Mouse (Mus musculus) small intestine, adult 2 months (tissue): ENCODE results near the gene Il1b. TPM values are rescaled to one million over a fixed set of nuclear protein-coding genes. Genes with fewer than 3 reads are reported as not detected.
A peak's percentile ranks its signal among the peaks of the same experiment; 100 is the strongest.

ENCODE experiments used
- H3K27ac ChIP-seq: fragments of 200-500 bp; 2 replicates; pipeline ENCODE4 v1.5.1; 2012; ENCODE audit warnings: low read depth, low read length, control low read depth, inconsistent platforms; ENCODE audit not compliant: insufficient read depth
- H3K27me3 ChIP-seq: fragments of 200-500 bp; 2 replicates; pipeline ENCODE4 v1.6.1; 2012; ENCODE audit warnings: mild to moderate bottlenecking, moderate library complexity, low read length, inconsistent platforms; ENCODE audit not compliant: control insufficient read depth, insufficient read depth
- H3K36me3 ChIP-seq: fragments of 200-500 bp; 2 replicates; pipeline ENCODE4 v1.6.1; 2012; ENCODE audit warnings: mild to moderate bottlenecking, low read length, control low read depth, inconsistent platforms; ENCODE audit not compliant: control insufficient read depth, insufficient read depth
- H3K4me1 ChIP-seq: fragments of 200-500 bp; 2 replicates; pipeline ENCODE4 v1.6.1; 2012; ENCODE audit warnings: low read length, inconsistent platforms, mixed read lengths; ENCODE audit not compliant: control insufficient read depth, insufficient read depth, insufficient read length
- H3K4me3 ChIP-seq: fragments of 200-500 bp; 2 replicates; pipeline ENCODE4 v1.5.1; 2012; ENCODE audit warnings: low read depth, mild to moderate bottlenecking, control low read depth, inconsistent platforms, low read length, moderate library complexity
- CTCF ChIP-seq: fragments of 200-500 bp; IDR thresholded peaks from 2 replicates; pipeline ENCODE4 v1.5.1; 2012; ENCODE audit warnings: low read depth, mild to moderate bottlenecking, control low read depth, inconsistent platforms, low read length, moderate library complexity, mixed read lengths; ENCODE audit not compliant: insufficient replicate concordance, insufficient read length; ENCODE audit errors: extremely low read depth
- POLR2A ChIP-seq: fragments of 200-500 bp; IDR thresholded peaks from 2 replicates; pipeline ENCODE4 v1.6.1; 2012; ENCODE audit warnings: low read depth, mild to moderate bottlenecking, control low read depth, inconsistent platforms, low read length, moderate library complexity
- WGBS: fragments of 180-500 bp; shearing (Covaris S2); methylation state at CpG from one replicate; pipeline ENCODE4 v1.1.7; 2018; 5-methylcytosine and 5-hydroxymethylcytosine counted together
- polyA plus RNA-seq: library from polyadenylated mRNA; depleted of rRNA; stranded (reverse); fragments of >200 nt; gene quantifications from 2 replicates; pipeline ENCODE4 v1.2.3, GENCODE M21; 2012; rRNA removed

Il1b gene
- polyA plus RNA-seq: 0.74 and 0.89 TPM in 2 replicates

DNA sequence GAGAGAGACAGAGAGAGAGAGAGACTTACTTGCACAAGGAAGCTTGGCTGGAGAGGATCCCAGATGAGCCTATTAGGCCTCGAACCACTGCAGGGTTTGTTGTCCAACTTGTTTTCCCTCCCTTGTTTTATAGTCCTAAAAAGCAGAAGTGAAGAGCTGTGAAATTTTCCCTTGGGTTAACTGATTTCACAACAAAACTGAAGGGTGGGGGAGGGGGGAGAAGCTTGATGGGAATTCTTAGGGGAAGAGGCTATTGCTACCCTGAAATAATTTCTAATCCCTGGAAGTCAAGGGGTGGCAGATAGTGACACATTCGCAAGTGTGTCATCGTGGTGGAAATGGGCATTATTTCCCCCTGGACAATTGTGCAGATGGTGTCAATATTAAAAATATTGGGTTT, at the start of gene Il1b:
Il1b (minus strand) TSS at position 101 of the 400 bp plus-strand sequence.
- H3K4me3 ChIP-seq: peak within 1 kb of the TSS; percentile 9; the same call in 1 of the 2 replicates
- no peaks in the 10 kb centered on the region for H3K36me3 ChIP-seq
- no peaks in the 10 kb centered on the region for H3K27me3 ChIP-seq
- H3K27ac ChIP-seq: no peak within 1 kb of the TSS
- no peaks in the 10 kb centered on the region for H3K4me1 ChIP-seq
- TF ChIP-seq CTCF (no peak), POLR2A (no peak)
- 74% methylated on average over 3 of the region's 3 CpGs for WGBS

DNA sequence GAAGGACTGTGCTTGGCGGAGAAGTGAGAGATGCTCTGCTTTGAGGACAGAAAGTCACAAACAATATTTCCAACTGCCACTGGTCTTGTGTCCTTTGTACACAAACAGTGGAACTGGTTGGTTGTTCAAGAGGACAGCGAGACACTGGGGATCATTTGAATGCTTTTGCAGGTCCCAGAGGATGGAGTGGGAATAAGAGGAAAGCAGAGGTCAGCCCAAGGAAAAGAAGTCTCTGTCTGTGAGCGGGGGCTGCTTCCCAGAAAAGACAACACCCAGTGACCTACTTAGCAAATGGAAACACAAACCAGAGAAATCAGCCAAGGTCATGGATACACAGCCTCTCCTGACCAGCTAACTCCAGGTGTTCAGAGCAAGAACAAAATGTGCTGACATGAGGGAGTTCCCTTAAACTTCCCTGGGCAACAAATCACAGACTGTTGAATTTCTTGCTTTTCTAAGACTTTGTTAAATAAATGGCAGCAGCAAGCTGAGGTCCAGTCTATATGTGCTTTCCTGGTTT, 48.5 kb upstream of the Il1b start:
- Histone ChIP-seq H3K27ac (no peak overlapping the region), H3K4me3 (no peak overlapping the region)
- WGBS: 85% methylated on average over 3 of the region's 3 CpGs

DNA sequence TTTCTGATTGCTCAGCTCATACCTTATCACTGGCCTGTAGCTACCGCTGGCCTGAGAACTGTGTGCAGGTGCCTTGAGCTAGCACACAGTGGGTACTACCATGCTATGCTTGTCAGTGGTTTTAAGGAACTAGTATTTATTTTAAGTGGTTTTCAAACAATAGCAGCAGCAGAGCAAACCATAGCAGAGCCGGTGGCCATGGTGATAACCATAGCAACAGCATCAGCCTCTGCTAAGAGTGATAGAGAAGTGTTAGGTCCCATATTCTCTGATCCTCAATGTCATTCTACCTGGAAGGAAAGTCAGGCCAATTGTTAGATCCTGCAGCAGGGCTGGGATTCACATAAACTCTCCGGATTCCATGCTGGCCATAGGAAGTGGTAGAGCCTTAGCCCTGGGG, 43.7 kb upstream of the Il1b start:
- no peak overlapping the region for H3K4me3 ChIP-seq
- 80% methylated on average over 3 of the region's 3 CpGs for WGBS
- H3K27ac ChIP-seq: no peak overlapping the region
- H3K4me1 ChIP-seq: peaks cover 3% of the 10 kb centered on the region; the same call in 1 of the 2 replicates
- TF ChIP-seq CTCF: no peak
- TF ChIP-seq POLR2A: no peak
- no peaks in the 10 kb centered on the region for H3K36me3 ChIP-seq
- no peaks in the 10 kb centered on the region for H3K27me3 ChIP-seq

More for the DNA sequence above, 48.5 kb upstream of the Il1b start:
- no peaks in the 10 kb centered on the region for H3K36me3 ChIP-seq
- no peaks in the 10 kb centered on the region for H3K4me1 ChIP-seq
- H3K27me3 ChIP-seq: no peaks in the 10 kb centered on the region
- TF ChIP-seq CTCF: no peak
- no peak for TF ChIP-seq POLR2A

DNA sequence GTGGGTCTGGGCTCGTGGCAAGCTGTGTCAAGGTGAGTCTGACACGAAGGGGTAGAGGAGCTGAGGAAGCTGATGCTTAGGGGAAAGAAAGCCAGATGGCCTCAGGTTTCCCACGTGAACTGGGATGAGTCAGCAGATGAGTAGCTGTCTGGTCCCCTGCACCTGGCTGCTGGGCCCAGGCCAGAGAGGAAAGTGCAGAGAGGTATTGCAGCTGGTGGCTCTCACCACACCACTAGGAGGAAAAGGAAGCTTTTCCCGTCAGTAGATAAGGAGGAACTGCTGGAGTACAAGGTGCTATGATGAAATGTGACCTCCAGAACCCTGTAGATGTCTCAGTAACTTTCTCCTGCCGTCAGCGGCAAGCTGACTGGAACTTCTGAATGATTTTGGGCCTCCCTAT, 42.5 kb upstream of the Il1b start:
- WGBS: 24% methylated on average over 6 of the region's 6 CpGs
- Histone ChIP-seq H3K4me1 (peaks cover 3% of the 10 kb centered on the region; the same call in 1 of the 2 replicates), H3K36me3 (no peaks in the 10 kb centered on the region), H3K27ac (no peak overlapping the region), H3K4me3 (no peak overlapping the region), H3K27me3 (no peaks in the 10 kb centered on the region)
- TF ChIP-seq POLR2A (no peak), CTCF (no peak)

DNA sequence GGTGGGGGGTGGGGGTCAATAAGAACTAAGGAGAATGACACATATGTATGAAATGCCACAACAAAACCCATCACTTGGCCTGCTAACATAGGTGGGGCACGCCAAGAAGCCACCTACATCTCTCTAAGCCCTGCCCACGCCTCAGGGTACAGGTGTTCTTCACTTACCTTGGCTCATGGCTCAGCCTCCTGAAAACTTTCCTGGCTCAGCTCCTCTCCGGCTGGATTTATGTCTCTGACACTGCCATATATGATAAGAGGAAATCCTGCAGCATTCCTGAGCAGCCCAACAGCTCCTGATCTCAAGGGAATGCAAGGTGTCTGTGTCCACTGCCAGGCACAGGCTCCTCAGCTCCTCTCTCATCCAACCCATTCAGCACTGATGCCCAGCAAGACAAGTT, 40.7 kb upstream of the Il1b start:
- no peaks in the 10 kb centered on the region for H3K36me3 ChIP-seq
- no peaks in the 10 kb centered on the region for H3K27me3 ChIP-seq
- 46% methylated on average over 3 of the region's 3 CpGs for WGBS
- H3K4me3 ChIP-seq: no peak overlapping the region
- peaks cover 3% of the 10 kb centered on the region; the same call in 1 of the 2 replicates for H3K4me1 ChIP-seq
- no peak for TF ChIP-seq POLR2A
- no peak for TF ChIP-seq CTCF
- H3K27ac ChIP-seq: no peak overlapping the region

DNA sequence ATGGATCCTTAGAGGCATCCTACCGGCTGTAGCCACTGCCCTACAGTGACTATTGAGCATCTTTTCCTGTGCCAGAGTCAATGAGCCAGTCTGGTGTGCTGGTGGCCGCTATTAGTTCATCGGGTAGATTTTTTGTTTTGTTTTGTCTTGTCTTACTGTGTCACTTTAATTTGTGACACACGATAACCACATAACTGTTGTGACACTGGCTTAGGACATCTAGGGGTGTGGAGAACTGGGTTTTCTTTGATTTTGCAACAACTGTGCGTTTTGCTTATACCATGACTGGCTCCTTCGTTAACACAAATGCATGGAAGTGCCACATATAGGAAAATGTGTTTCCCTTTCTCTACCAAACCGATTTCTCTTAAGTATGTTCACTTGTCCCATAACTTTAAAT, 39.4 kb upstream of the Il1b start:
- no peak overlapping the region for H3K4me3 ChIP-seq
- H3K27me3 ChIP-seq: no peaks in the 10 kb centered on the region
- H3K27ac ChIP-seq: no peak overlapping the region
- H3K4me1 ChIP-seq: peaks cover 3% of the 10 kb centered on the region; the same call in 1 of the 2 replicates
- no peaks in the 10 kb centered on the region for H3K36me3 ChIP-seq
- WGBS: 87% methylated on average over 7 of the region's 7 CpGs
- TF ChIP-seq CTCF (no peak), POLR2A (no peak)

DNA sequence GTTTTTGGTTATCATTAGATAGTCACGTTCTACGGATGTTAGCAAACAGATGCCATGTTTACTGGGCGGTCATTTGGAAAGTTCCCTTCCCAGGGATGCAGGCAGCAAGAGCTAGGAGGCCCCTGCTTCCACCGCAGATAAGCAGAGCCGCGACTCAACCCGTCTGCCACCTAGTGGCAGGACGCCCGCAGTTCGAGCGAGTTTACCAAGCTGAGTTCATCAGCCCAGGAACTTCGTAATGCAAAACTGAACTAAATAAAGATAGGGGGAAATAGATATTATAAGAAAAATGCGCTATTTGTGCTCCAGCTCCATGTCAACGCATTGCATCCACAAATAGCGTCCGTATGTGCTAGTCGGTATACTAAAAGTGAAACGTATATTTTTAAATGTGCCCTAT, 37.5 kb upstream of the Il1b start:
- Histone ChIP-seq H3K4me1 (no peaks in the 10 kb centered on the region), H3K4me3 (no peak overlapping the region), H3K36me3 (no peaks in the 10 kb centered on the region), H3K27ac (no peak overlapping the region), H3K27me3 (no peaks in the 10 kb centered on the region)
- WGBS: 13% methylated on average over 18 of the region's 18 CpGs
- no peak for TF ChIP-seq POLR2A
- peak; percentile 77 for TF ChIP-seq CTCF

DNA sequence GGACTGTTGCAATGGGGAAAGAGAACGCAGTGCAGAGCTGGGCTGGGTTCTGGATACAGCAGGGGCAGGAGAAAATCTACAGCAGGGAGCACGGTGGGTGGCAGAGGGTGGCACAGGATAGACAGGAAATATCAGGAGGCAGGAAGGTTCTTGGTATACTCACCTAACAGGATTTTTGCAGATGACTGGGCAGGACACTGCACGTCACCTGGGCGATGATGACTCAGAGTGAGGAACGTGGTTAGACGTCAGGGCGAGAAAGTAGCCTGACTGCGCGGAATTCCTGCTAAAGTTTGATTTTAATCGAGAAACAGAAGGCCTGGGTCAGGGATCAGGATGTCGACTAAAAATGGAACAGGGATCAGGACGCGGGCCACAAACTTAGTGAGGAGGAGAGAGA, 36.7 kb upstream of the Il1b start:
- Histone ChIP-seq H3K4me1 (no peaks in the 10 kb centered on the region), H3K4me3 (no peak overlapping the region), H3K27ac (no peak overlapping the region), H3K36me3 (no peaks in the 10 kb centered on the region), H3K27me3 (no peaks in the 10 kb centered on the region)
- WGBS: 88% methylated on average over 13 of the region's 13 CpGs
- no peak for TF ChIP-seq CTCF
- TF ChIP-seq POLR2A: no peak
